ENCODE assay signal across 23 mouse cellular contexts in genomic region chr16:45061140-45061539, GRCm38 (mm10). TPM values are rescaled to one million over a fixed set of nuclear protein-coding genes. Genes with fewer than 3 reads are reported as not detected.
DNase-seq lines count a peak whose midpoint lies in the region; ATAC-seq and TF ChIP-seq lines count a peak whose summit lies in the region.
"Had no signal": no experiment of that assay in that cellular context is flagged by ENCODE, and none has a peak within 500 bp of the region (broad histone marks: within the 10 kb centered on the region; RNA-seq: fewer than 3 reads in every experiment).

No protein-coding gene starts in this region.

- H3K27me3 ChIP-seq in heart, embryonic 11.5 days (ENCODE audit: control insufficient read depth, insufficient read depth, low read length): no peaks in the 10 kb centered on the region
- no peaks in the 10 kb centered on the region for H3K27me3 ChIP-seq in heart, embryonic 12.5 days (replicated peaks)
- H3K27me3 ChIP-seq: forebrain, embryonic 13.5 days; hindbrain, embryonic 13.5 days; intestine, embryonic 15.5 days had no signal

- H3K27ac ChIP-seq in gastrocnemius, adult 2 months: peak overlapping the region; percentile 31; the same call in 1 of the 2 replicates
- no peak overlapping the region for H3K27ac ChIP-seq in heart, embryonic 11.5 days (ENCODE audit: low read depth, low read length)
- H3K27ac ChIP-seq in heart, embryonic 12.5 days (ENCODE audit: poor library complexity, severe bottlenecking): no peak overlapping the region
- H3K27ac ChIP-seq: forebrain, embryonic 10.5 days; forebrain, embryonic 13.5 days; heart, adult 2 months; hindbrain, embryonic 10.5 days; hindbrain, embryonic 13.5 days; intestine, embryonic 15.5 days had no signal

- H3K9ac ChIP-seq in heart, embryonic 11.5 days (ENCODE audit: low read depth, low read length): no peak overlapping the region
- no peak overlapping the region for H3K9ac ChIP-seq in heart, embryonic 12.5 days
- H3K9ac ChIP-seq: forebrain, embryonic 13.5 days; hindbrain, embryonic 13.5 days; intestine, embryonic 15.5 days had no signal

- H3K4me2 ChIP-seq in heart, embryonic 11.5 days: no peak overlapping the region
- H3K4me2 ChIP-seq in heart, embryonic 12.5 days: no peak overlapping the region
- H3K4me2 ChIP-seq: forebrain, embryonic 13.5 days; hindbrain, embryonic 13.5 days; intestine, embryonic 15.5 days had no signal

- H3K4me1 ChIP-seq in heart, embryonic 11.5 days (ENCODE audit: control insufficient read depth, insufficient read depth, low read length): 0 out of 2 replicates have a peak, but pooled peaks cover 4% of the 10 kb centered on the region
- H3K4me1 ChIP-seq in heart, embryonic 12.5 days (replicated peaks): peaks cover 4% of the 10 kb centered on the region; the same call in 1 of the 2 replicates
- H3K4me1 ChIP-seq: forebrain, embryonic 10.5 days; forebrain, embryonic 13.5 days; hindbrain, embryonic 10.5 days; hindbrain, embryonic 13.5 days; intestine, embryonic 15.5 days had no signal

- H3K4me3 ChIP-seq in gastrocnemius, adult 2 months: no peak overlapping the region
- no peak overlapping the region for H3K4me3 ChIP-seq in heart, embryonic 11.5 days (ENCODE audit: low read depth, low read length)
- H3K4me3 ChIP-seq in heart, embryonic 12.5 days: no peak overlapping the region
- H3K4me3 ChIP-seq: forebrain, embryonic 10.5 days; forebrain, embryonic 13.5 days; heart, adult 2 months; hindbrain, embryonic 10.5 days; hindbrain, embryonic 13.5 days; intestine, embryonic 15.5 days had no signal

- DNase-seq in gastrocnemius, adult 2 months: peak; percentile 21
- no peak for DNase-seq in gastrocnemius, adult 18-20 months (ENCODE audit: low spot score)
- DNase-seq in heart, adult 18-20 months: peak; percentile 25 to 29
- DNase-seq in heart, postnatal 4 days: peak; percentile 12
- DNase-seq in urinary bladder, postnatal 14 days (ENCODE audit: low spot score): peak; percentile 15
- no peak for DNase-seq in urinary bladder, adult 2 months (ENCODE audit: low spot score)
- DNase-seq: adrenal gland, postnatal 10 days; cerebellum, adult 18-20 months; cerebellum, adult 9-10 months; cerebellum, postnatal 14 days; gastrocnemius, postnatal 36 days; kidney, adult 11 months had no signal

- H3K9me3 ChIP-seq in heart, embryonic 11.5 days (replicated peaks; ENCODE audit: control insufficient read depth, low read length): no peaks in the 10 kb centered on the region
- no peaks in the 10 kb centered on the region for H3K9me3 ChIP-seq in heart, embryonic 12.5 days (replicated peaks)
- H3K9me3 ChIP-seq: forebrain, embryonic 10.5 days; forebrain, embryonic 13.5 days; hindbrain, embryonic 10.5 days; hindbrain, embryonic 13.5 days; intestine, embryonic 15.5 days had no signal

- intact Hi-C loops in gastrocnemius, adult 2 months (cut with DNase I): no loop called here

- no peaks in the 10 kb centered on the region for H3K36me3 ChIP-seq in heart, embryonic 11.5 days (ENCODE audit: control insufficient read depth, insufficient read depth, low read length)
- no peaks in the 10 kb centered on the region for H3K36me3 ChIP-seq in heart, embryonic 12.5 days
- H3K36me3 ChIP-seq: forebrain, embryonic 10.5 days; hindbrain, embryonic 10.5 days; hindbrain, embryonic 13.5 days; intestine, embryonic 15.5 days had no signal

- WGBS in heart, embryonic 11.5 days (ENCODE audit: insufficient replicate concordance): 44% methylated on average over 3 of the region's 3 CpGs
- 47% methylated on average over 3 of the region's 3 CpGs for WGBS in heart, embryonic 12.5 days

- no peak for TF ChIP-seq CTCF in gastrocnemius, adult 2 months (IDR thresholded peaks at IDR 0.05)

- ATAC-seq in heart, embryonic 11.5 days (replicated peaks; ENCODE audit: insufficient number of reproducible peaks, low FRiP score, low TSS enrichment): no peak
- ATAC-seq in heart, embryonic 12.5 days (ENCODE audit: insufficient number of reproducible peaks, low FRiP score): no peak
- ATAC-seq: activated CD4-positive, CD25-positive, alpha-beta regulatory T cell, adult 4 months; forebrain, embryonic 13.5 days; forebrain, embryonic 16.5 days; hindbrain, embryonic 16.5 days; intestine, embryonic 15.5 days had no signal

RNA-seq across cellular contexts. Expression of gene Ccdc80, which starts 32.1 kb away (rescaled TPM):
- 10 to 100 TPM; 18.7 to 21.8 TPM for total RNA-seq in gastrocnemius, adult 2 months (2021)
- total RNA-seq in gastrocnemius, adult 18-20 months (2021): 10 to 100 TPM; 13.2 to 26.4 TPM
- 10 to 100 TPM; 48.8 to 52.1 TPM for total RNA-seq in heart, adult 18-20 months (2021)
- 73.9 and 80.4 TPM in 2 replicates for polyA plus RNA-seq in heart, embryonic 11.5 days (2014; fragmentation: Nextera tagmentation; extraction: Ambion mirVana)
- 10 to 100 TPM; 90.3 to 96.3 TPM for total RNA-seq in heart, postnatal 4 days (2021)
- 102 TPM in 2 replicates for polyA plus RNA-seq in heart, embryonic 12.5 days (2016; fragmentation: Nextera tagmentation; extraction: Ambion mirVana)
- 86.9 and 104 TPM in 2 replicates for polyA plus RNA-seq in urinary bladder, adult 2 months (2012; rRNA removed)

Comparison
In these comparisons a context has a peak if more than half of its experiments do, and no peak if none do; other contexts are left out.
1. DNase-seq: peak in gastrocnemius, adult 2 months (single experiment), heart, adult 18-20 months (2 of 2), heart, postnatal 4 days (single experiment) and urinary bladder, postnatal 14 days (single experiment); none in gastrocnemius, adult 18-20 months (single experiment) and urinary bladder, adult 2 months (single experiment).